Mouse (Mus musculus): ENCODE results near the gene Bckdk. TPM values are rescaled to one million over a fixed set of nuclear protein-coding genes. Genes with fewer than 3 reads are reported as not detected.

The Bckdk gene
- 4.7 TPM for polyA plus RNA-seq (2014; fragmentation: Illumina TruSeq; extraction: RNeasy Lipid Tissue Mini Kit (QIAGEN cat#74804); ENCODE audit: low read depth, low replicate concordance)

DNA sequence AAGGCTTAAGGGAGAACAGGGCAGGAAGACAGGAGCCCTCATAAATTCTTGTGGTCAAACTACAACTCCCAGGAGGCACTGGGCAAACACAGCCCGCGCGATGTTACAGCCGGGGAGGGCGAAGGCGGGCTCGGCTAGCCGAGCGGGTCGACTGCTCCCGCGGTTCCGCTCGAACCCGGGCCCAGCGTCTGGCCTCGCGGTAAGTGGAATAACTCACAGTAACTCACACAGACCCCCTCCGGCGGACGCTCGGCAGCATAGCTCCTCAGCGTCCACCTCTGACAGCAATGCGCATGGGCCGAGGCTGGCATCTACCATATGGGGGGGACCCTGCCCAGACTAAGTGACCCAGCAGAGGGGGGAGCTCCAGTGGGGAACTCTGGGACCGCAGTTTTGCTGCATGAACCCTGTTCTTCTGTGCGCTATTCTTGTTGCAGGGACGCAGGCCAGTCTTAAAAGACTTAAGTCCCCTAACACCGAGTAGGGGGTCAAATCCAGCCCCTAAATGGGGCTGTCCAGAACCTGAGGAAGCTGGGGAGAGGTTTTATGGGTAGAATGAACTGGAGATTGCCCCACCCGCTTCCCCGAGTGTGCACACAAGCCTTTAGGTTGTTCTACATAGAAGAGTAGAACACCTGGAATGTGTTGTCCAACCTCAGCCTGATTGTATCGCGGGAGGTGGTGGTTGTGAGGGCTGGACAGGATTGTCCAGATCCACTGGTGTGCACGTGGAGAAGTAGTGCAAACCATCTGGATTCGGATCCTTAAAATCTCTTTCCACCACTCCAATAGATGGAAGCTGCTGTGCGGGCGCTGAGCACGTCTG is at the start of gene Bckdk:
Bckdk (plus strand) TSS at position 112 of the 826 bp plus-strand sequence.

GRCm38 (mm10) chr7:127876041-127876466 is 27.8 kb upstream of the Bckdk start, which contains the start of gene Zfp646:
Gene Zfp646, plus strand, starts transcription at chr7:127876221.

GRCm38 (mm10) chr7:127876467-127877348 is 27.2 kb upstream of the Bckdk start, which contains the start of gene Zfp668:
Gene Zfp668, minus strand, starts transcription at chr7:127876828.

DNA sequence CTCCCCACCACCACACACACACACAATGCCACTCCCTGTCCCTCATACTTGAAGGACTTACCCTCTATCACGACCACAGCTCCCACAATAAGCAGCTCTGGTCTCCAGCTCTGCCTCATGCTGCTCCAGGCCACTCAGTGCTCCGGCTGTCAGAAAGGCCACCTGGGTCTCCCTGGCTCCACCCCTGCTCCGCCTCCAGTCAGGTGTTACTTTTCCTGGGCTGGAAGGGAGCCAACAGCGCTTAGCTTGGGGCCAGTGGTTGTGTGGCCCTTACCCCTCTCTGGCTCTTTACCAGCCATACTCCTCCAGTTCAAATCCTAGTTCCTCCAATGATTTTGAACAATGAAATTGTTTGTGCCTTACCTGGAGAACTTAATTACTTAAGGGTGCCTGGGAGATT is 13.1 kb upstream of the Bckdk start, which contains the start of gene Prss53:
Prss53 (minus strand) TSS at position 173 of the 400 bp plus-strand sequence.

GRCm38 (mm10) chr7:127895442-127895841 is 8.4 kb upstream of the Bckdk start, which contains the start of the genes Gm21974 and Vkorc1:
Gene Gm21974, minus strand, starts transcription at chr7:127895454.
Gene Vkorc1, minus strand, starts transcription at chr7:127895617.

DNA sequence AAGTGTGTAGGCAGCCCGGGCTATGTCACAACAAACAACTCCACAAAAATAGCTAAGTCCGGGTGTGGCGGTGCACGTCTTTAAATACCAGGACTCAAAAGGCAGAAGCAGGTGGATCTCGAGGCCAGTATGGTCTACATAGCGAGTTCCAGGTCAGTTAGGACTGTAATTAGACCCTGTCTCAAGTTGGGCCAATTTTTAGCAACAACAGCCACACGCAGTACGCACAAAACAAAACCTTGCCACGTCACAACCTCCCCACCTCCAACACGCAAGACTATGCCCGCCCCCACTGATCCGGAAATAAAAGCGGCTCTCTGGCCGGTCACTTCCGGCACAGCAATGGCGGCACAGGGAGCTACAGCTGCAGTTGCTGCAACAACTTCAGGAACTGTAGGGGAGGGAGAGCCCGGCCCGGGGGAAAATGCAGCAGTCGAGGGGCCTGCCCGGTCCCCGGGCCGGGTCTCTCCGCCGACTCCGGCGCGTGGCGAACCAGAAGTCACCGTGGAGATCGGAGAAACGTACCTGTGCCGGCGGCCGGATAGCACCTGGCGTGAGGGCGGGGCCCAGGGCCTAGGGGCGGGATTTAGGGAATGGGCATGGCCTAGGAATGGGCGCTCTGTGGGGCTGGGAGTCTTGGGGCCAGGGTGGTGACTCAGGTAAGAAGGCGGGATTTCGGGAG is 8.4 kb downstream of the Bckdk start, which contains the start of gene Kat8:
Kat8 (plus strand) TSS at position 327 of the 682 bp plus-strand sequence.

DNA sequence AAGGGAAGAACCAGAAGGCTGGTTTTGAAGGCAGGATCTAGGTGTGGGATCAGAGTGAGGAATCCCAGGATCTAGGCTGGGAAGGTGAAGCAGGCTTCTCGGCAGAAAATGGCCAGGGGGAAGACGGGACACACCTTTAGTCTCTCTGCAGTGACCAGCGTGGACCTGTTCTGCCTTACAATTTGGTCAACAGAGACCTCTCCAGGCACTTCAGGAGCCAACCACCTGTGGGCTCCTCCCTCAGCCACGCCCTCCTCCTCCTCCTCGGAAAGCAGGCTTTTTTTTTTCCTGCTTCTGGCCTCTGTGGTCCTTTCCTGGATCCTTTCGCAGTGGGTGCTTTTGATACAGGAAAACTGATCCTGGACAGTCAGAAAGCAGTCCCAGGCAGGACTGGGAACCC is 26.0 kb downstream of the Bckdk start, which contains the start of gene Prss8:
Prss8 (minus strand) TSS at position 182 of the 400 bp plus-strand sequence.

GRCm38 (mm10) chr7:127946470-127947023 is 42.7 kb downstream of the Bckdk start, which contains the start of gene Prss36:
Gene Prss36, minus strand, starts transcription at chr7:127946725.

Other genes starting within 250 kb of the Bckdk start
- 5.5 TPM for gene Bcl7c, start 195.1 kb upstream of the Bckdk start, polyA plus RNA-seq (2014; fragmentation: Illumina TruSeq; extraction: RNeasy Lipid Tissue Mini Kit (QIAGEN cat#74804); ENCODE audit: low read depth, low replicate concordance)
- gene Ctf1, start 191.3 kb upstream of the Bckdk start, polyA plus RNA-seq (2014; fragmentation: Illumina TruSeq; extraction: RNeasy Lipid Tissue Mini Kit (QIAGEN cat#74804); ENCODE audit: low read depth, low replicate concordance) = 2.6 TPM
- not detected for gene Ctf2, start 171.9 kb upstream of the Bckdk start, polyA plus RNA-seq (2014; fragmentation: Illumina TruSeq; extraction: RNeasy Lipid Tissue Mini Kit (QIAGEN cat#74804); ENCODE audit: low read depth, low replicate concordance)
- 0.29 TPM for gene Fbxl19, start 159.5 kb upstream of the Bckdk start, polyA plus RNA-seq (2014; fragmentation: Illumina TruSeq; extraction: RNeasy Lipid Tissue Mini Kit (QIAGEN cat#74804); ENCODE audit: low read depth, low replicate concordance)
- gene Orai3, start 134.3 kb upstream of the Bckdk start, polyA plus RNA-seq (2014; fragmentation: Illumina TruSeq; extraction: RNeasy Lipid Tissue Mini Kit (QIAGEN cat#74804); ENCODE audit: low read depth, low replicate concordance) = 5.6 TPM
- 7.7 TPM for gene Setd1a, start 127.4 kb upstream of the Bckdk start, polyA plus RNA-seq (2014; fragmentation: Illumina TruSeq; extraction: RNeasy Lipid Tissue Mini Kit (QIAGEN cat#74804); ENCODE audit: low read depth, low replicate concordance)
- gene Gm49388, start 118.5 kb upstream of the Bckdk start, polyA plus RNA-seq (2014; fragmentation: Illumina TruSeq; extraction: RNeasy Lipid Tissue Mini Kit (QIAGEN cat#74804); ENCODE audit: low read depth, low replicate concordance) = not detected
- gene Hsd3b7, start 103.5 kb upstream of the Bckdk start, polyA plus RNA-seq (2014; fragmentation: Illumina TruSeq; extraction: RNeasy Lipid Tissue Mini Kit (QIAGEN cat#74804); ENCODE audit: low read depth, low replicate concordance) = 17.3 TPM
- gene Stx4a, start 79.8 kb upstream of the Bckdk start, polyA plus RNA-seq (2014; fragmentation: Illumina TruSeq; extraction: RNeasy Lipid Tissue Mini Kit (QIAGEN cat#74804); ENCODE audit: low read depth, low replicate concordance) = 16.9 TPM
- 0.93 TPM for gene Stx1b, start 79.5 kb upstream of the Bckdk start, polyA plus RNA-seq (2014; fragmentation: Illumina TruSeq; extraction: RNeasy Lipid Tissue Mini Kit (QIAGEN cat#74804); ENCODE audit: low read depth, low replicate concordance)
- 7.7 TPM for gene Zfp646, start 27.9 kb upstream of the Bckdk start, polyA plus RNA-seq (2014; fragmentation: Illumina TruSeq; extraction: RNeasy Lipid Tissue Mini Kit (QIAGEN cat#74804); ENCODE audit: low read depth, low replicate concordance)
- 3.4 TPM for gene Zfp668, start 27.3 kb upstream of the Bckdk start, polyA plus RNA-seq (2014; fragmentation: Illumina TruSeq; extraction: RNeasy Lipid Tissue Mini Kit (QIAGEN cat#74804); ENCODE audit: low read depth, low replicate concordance)
- gene Prss53, start 13.1 kb upstream of the Bckdk start, polyA plus RNA-seq (2014; fragmentation: Illumina TruSeq; extraction: RNeasy Lipid Tissue Mini Kit (QIAGEN cat#74804); ENCODE audit: low read depth, low replicate concordance) = not detected
- not detected for gene Gm21974, start 8.6 kb upstream of the Bckdk start, polyA plus RNA-seq (2014; fragmentation: Illumina TruSeq; extraction: RNeasy Lipid Tissue Mini Kit (QIAGEN cat#74804); ENCODE audit: low read depth, low replicate concordance)
- gene Vkorc1, start 8.5 kb upstream of the Bckdk start, polyA plus RNA-seq (2014; fragmentation: Illumina TruSeq; extraction: RNeasy Lipid Tissue Mini Kit (QIAGEN cat#74804); ENCODE audit: low read depth, low replicate concordance) = 40.1 TPM
- gene Kat8, start 8.4 kb downstream of the Bckdk start, polyA plus RNA-seq (2014; fragmentation: Illumina TruSeq; extraction: RNeasy Lipid Tissue Mini Kit (QIAGEN cat#74804); ENCODE audit: low read depth, low replicate concordance) = 8.5 TPM
- gene Prss8, start 26.0 kb downstream of the Bckdk start, polyA plus RNA-seq (2014; fragmentation: Illumina TruSeq; extraction: RNeasy Lipid Tissue Mini Kit (QIAGEN cat#74804); ENCODE audit: low read depth, low replicate concordance) = not detected
- gene Prss36, start 42.6 kb downstream of the Bckdk start, polyA plus RNA-seq (2014; fragmentation: Illumina TruSeq; extraction: RNeasy Lipid Tissue Mini Kit (QIAGEN cat#74804); ENCODE audit: low read depth, low replicate concordance) = not detected
- gene Fus, start 63.4 kb downstream of the Bckdk start, polyA plus RNA-seq (2014; fragmentation: Illumina TruSeq; extraction: RNeasy Lipid Tissue Mini Kit (QIAGEN cat#74804); ENCODE audit: low read depth, low replicate concordance) = 456 TPM
- gene Pycard, start 89.8 kb downstream of the Bckdk start, polyA plus RNA-seq (2014; fragmentation: Illumina TruSeq; extraction: RNeasy Lipid Tissue Mini Kit (QIAGEN cat#74804); ENCODE audit: low read depth, low replicate concordance) = 2.3 TPM
- gene Trim72, start 99.9 kb downstream of the Bckdk start, polyA plus RNA-seq (2014; fragmentation: Illumina TruSeq; extraction: RNeasy Lipid Tissue Mini Kit (QIAGEN cat#74804); ENCODE audit: low read depth, low replicate concordance) = not detected
- 4.1 TPM for gene Itgam, start 158.6 kb downstream of the Bckdk start, polyA plus RNA-seq (2014; fragmentation: Illumina TruSeq; extraction: RNeasy Lipid Tissue Mini Kit (QIAGEN cat#74804); ENCODE audit: low read depth, low replicate concordance)
- not detected for gene Gm49368, start 158.6 kb downstream of the Bckdk start, polyA plus RNA-seq (2014; fragmentation: Illumina TruSeq; extraction: RNeasy Lipid Tissue Mini Kit (QIAGEN cat#74804); ENCODE audit: low read depth, low replicate concordance)
- gene Itgax, start 225.5 kb downstream of the Bckdk start, polyA plus RNA-seq (2014; fragmentation: Illumina TruSeq; extraction: RNeasy Lipid Tissue Mini Kit (QIAGEN cat#74804); ENCODE audit: low read depth, low replicate concordance) = 0.99 TPM

Data from adrenal gland, adult 10 weeks (tissue).